Mouse (Mus musculus) testis, adult 2 months (tissue): ENCODE measurements around the gene Socs7. TPM values are rescaled to one million over a fixed set of nuclear protein-coding genes. Genes with fewer than 3 reads are reported as not detected.
A peak's percentile ranks its signal among the peaks of the same experiment; 100 is the strongest.

ENCODE experiments used
- H3K27ac ChIP-seq: fragments of 200-500 bp; 2 replicates; pipeline ENCODE4 v1.5.1; 2012; ENCODE audit warnings: low read depth, low read length; ENCODE audit not compliant: control insufficient read depth, insufficient read depth
- H3K27me3 ChIP-seq: fragments of 200-500 bp; 2 replicates; pipeline ENCODE4 v1.6.1; 2012; ENCODE audit warnings: mild to moderate bottlenecking, low read length, moderate library complexity; ENCODE audit not compliant: control insufficient read depth, insufficient read depth
- H3K36me3 ChIP-seq: fragments of 200-500 bp; 2 replicates; pipeline ENCODE4 v1.6.1; 2012; ENCODE audit warnings: mild to moderate bottlenecking, low read length; ENCODE audit not compliant: control insufficient read depth, insufficient read depth
- H3K4me1 ChIP-seq: fragments of 200-500 bp; 2 replicates; pipeline ENCODE4 v1.6.1; 2012; ENCODE audit warnings: low read length; ENCODE audit not compliant: control insufficient read depth, insufficient read depth
- H3K4me3 ChIP-seq: fragments of 200-500 bp; 2 replicates; pipeline ENCODE4 v1.5.1; 2012; ENCODE audit warnings: low read depth, mild to moderate bottlenecking, low read length, moderate library complexity, mixed read lengths; ENCODE audit not compliant: control insufficient read depth
- CTCF ChIP-seq: fragments of 200-500 bp; IDR thresholded peaks from 2 replicates; pipeline ENCODE4 v1.5.1; 2012; ENCODE audit warnings: low read depth, mild to moderate bottlenecking, inconsistent platforms, low read length, moderate library complexity; ENCODE audit not compliant: control insufficient read depth, insufficient read depth, insufficient replicate concordance
- POLR2A ChIP-seq: fragments of 200-500 bp; IDR thresholded peaks from 2 replicates; pipeline ENCODE4 v1.6.1; 2012; ENCODE audit warnings: low read depth, mild to moderate bottlenecking, inconsistent platforms, low read length, moderate library complexity; ENCODE audit not compliant: control insufficient read depth
- polyA plus RNA-seq: library from polyadenylated mRNA; depleted of rRNA; stranded (reverse); fragments of >200 nt; gene quantifications from 2 replicates; pipeline ENCODE4 v1.2.3, GENCODE M21; 2012

The Socs7 gene
- polyA plus RNA-seq, 1 experiment: 90.3 TPM

GRCm38 (mm10) chr11:97325224-97325623, 37.1 kb upstream of the Socs7 start:
- Histone ChIP-seq H3K27ac (no peak overlapping the region), H3K4me3 (no peak overlapping the region), H3K4me1 (no peaks in the 10 kb centered on the region), H3K36me3 (no peaks in the 10 kb centered on the region; the same call in 1 of the 2 replicates), H3K27me3 (no peaks in the 10 kb centered on the region)
- TF ChIP-seq CTCF (no peak), POLR2A (no peak)

GRCm38 (mm10) chr11:97328148-97328547, 34.2 kb upstream of the Socs7 start:
- H3K4me1 ChIP-seq: peaks cover 4% of the 10 kb centered on the region
- H3K4me3 ChIP-seq: no peak overlapping the region
- no peaks in the 10 kb centered on the region; the same call in 1 of the 2 replicates for H3K36me3 ChIP-seq
- no peak overlapping the region for H3K27ac ChIP-seq
- TF ChIP-seq CTCF (peak; percentile 82; the same call in 1 of the 2 replicates), POLR2A (no peak)
- no peaks in the 10 kb centered on the region for H3K27me3 ChIP-seq

- H3K36me3 ChIP-seq: no peaks in the 10 kb centered on the region; the same call in 1 of the 2 replicates
- TF ChIP-seq POLR2A (no peak), CTCF (no peak)
Observed at GRCm38 (mm10) chr11:97330315-97330714, 32.0 kb upstream of the Socs7 start.

GRCm38 (mm10) chr11:97331231-97332190, 30.8 kb upstream of the Socs7 start:
- TF ChIP-seq CTCF (no peak), POLR2A (no peak)
- H3K36me3 ChIP-seq: no peaks in the 10 kb centered on the region; the same call in 1 of the 2 replicates
- H3K4me1 ChIP-seq: peaks cover 19% of the 10 kb centered on the region
- no peak overlapping the region for H3K27ac ChIP-seq
- H3K4me3 ChIP-seq: peak overlapping the region; percentile 90
- no peaks in the 10 kb centered on the region for H3K27me3 ChIP-seq

More at GRCm38 (mm10) chr11:97330315-97330714, 32.0 kb upstream of the Socs7 start:
- H3K4me1 ChIP-seq: peaks cover 18% of the 10 kb centered on the region
- no peak overlapping the region for H3K4me3 ChIP-seq
- no peaks in the 10 kb centered on the region for H3K27me3 ChIP-seq
- no peak overlapping the region for H3K27ac ChIP-seq

- Histone ChIP-seq H3K36me3 (no peaks in the 10 kb centered on the region), H3K4me3 (peak overlapping the region; percentile 90), H3K27me3 (no peaks in the 10 kb centered on the region), H3K27ac (peak overlapping the region; percentile 82), H3K4me1 (peaks cover 34% of the 10 kb centered on the region)
- TF ChIP-seq CTCF (no peak), POLR2A (peak; percentile 72; the same call in 1 of the 2 replicates)
Observed at GRCm38 (mm10) chr11:97333044-97333443, 29.3 kb upstream of the Socs7 start.

GRCm38 (mm10) chr11:97333896-97334295, 28.5 kb upstream of the Socs7 start:
- Histone ChIP-seq H3K4me3 (peak overlapping the region; percentile 90), H3K36me3 (no peaks in the 10 kb centered on the region), H3K27ac (peak overlapping the region; percentile 41; the same call in 1 of the 2 replicates), H3K27me3 (no peaks in the 10 kb centered on the region), H3K4me1 (peaks cover 41% of the 10 kb centered on the region)
- TF ChIP-seq POLR2A (no peak), CTCF (no peak)

GRCm38 (mm10) chr11:97334400-97334799, 28.0 kb upstream of the Socs7 start:
- no peaks in the 10 kb centered on the region for H3K36me3 ChIP-seq
- TF ChIP-seq CTCF: no peak
- no peak for TF ChIP-seq POLR2A
- H3K27me3 ChIP-seq: no peaks in the 10 kb centered on the region
- H3K4me3 ChIP-seq: peak overlapping the region; percentile 90; the same call in 1 of the 2 replicates
- H3K4me1 ChIP-seq: peaks cover 43% of the 10 kb centered on the region
- no peak overlapping the region for H3K27ac ChIP-seq
